Mouse (Mus musculus): ENCODE results near the gene Ager. TPM values are rescaled to one million over a fixed set of nuclear protein-coding genes. Genes with fewer than 3 reads are reported as not detected.

Ager gene
- total RNA-seq, 2 experiments from 2014 or later: 0.82 to 0.99 TPM

DNA sequence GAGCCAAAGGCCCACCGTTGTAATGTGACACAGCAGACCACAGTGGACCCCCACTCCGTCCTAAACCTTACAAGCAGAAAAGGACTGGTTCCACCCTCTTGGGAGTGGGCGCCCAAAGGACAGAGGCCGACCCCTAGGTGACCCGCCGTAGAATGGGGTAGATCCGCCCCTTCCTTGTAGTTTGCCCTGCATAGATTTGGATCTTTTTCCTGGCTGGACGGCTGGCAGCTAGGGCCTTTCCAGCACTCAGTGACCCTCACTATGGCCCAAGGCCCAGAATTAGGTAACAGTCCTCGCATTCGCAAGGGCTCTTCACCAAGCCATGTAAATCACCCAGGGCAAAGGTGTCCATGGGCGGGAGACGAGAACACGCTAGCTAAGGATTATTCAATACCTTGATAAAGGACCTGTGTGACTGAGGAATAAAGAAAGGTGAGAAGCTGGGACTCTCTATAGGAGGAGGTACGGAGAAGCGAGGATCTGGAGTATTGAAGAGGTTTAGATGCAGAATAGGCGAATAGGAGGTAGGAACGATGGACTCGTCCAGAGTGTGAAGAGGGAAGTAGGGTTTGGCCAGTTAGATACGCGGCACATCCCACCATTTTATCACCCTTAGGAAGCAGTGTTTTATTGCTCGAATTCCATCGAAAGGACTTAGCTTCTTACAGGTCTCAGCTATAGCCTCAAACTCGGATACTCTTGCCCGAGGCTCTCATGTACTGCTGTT lies 7.0 kb downstream of the Ager start:
- DNase-seq: peak; percentile 67 to 68

DNA sequence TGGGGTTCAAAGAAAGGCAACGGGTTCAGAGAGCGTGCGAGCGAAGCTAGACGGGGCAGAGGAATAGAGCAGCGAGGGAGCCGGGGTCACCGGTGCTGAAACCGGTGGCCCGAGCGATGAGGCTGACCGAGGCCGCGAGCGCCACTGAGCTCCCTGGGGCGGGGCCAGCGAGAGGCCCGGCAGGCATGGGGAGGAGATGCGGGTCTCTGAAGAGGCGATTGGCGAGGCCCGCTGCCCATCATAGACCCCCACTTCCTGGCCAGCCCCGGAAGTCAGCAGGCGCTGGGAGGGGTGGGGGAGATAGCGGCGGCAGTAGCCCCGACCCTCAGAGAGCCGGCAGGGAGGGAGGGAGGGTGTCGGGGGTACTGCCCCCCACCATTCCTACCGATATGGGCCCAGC lies 7.9 kb downstream of the Ager start:
- DNase-seq: peak; percentile 98 to 99

DNA sequence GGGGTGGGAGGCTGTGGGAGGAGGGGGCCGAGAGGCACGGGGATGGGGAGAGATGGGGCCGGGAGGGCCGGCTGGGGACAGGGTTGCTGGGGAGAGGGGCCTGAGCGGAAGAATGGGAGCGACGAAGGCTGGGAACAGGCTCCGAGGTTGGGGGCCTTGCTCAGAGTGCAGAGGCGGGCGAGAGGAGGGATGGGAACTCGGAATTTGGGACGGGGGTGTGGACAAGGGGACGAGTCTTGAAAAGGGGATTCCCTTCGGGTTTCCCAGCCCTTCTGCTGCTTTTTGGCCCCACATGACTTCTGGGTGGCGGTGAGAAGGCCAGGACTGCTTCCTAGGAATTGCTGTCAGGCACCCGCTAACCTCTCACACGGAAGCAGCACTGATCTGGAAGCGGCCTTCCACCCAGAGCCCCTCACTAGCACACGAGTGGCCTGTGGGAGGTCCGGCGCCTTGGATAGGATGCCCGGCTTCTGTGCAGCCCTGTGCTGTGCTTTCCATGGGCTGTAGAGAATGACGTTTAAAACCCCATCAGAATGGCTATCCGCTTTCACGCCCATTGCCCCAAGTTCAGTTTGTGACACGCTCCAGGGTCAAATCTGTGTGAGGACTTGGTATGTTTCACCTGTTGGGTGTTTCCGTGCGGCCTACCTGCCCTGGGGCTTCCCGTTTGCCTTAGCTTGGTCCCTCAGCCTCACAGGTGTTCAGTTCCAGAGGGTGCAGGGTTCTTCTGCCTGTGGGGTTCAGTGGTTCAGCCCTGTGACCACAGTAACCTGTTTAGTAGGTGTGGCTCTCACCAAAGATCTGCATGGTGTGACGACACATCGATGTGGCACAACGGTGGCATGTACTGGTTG lies 8.8 kb downstream of the Ager start:
- peak; percentile 29 to 38 for DNase-seq

DNA sequence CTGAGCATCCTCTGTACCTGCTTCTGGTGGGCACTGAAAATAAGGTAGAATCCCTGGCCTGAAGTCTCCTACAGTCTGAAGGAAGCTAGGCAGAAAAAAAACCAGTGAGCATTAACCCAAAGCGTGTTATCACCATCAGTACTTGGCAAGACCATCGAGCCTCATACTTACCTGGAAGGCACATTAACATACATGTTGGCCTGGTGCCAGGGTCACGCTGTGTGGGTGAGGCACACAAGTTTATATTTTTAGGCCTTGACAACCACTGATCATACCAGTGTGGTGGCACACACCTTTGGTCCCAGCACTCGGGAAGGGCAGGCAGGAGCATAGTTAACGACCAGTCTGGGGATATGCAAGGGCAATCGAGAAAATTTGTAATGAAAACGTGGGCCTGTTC lies 10.3 kb downstream of the Ager start:
- DNase-seq: no peak

DNA sequence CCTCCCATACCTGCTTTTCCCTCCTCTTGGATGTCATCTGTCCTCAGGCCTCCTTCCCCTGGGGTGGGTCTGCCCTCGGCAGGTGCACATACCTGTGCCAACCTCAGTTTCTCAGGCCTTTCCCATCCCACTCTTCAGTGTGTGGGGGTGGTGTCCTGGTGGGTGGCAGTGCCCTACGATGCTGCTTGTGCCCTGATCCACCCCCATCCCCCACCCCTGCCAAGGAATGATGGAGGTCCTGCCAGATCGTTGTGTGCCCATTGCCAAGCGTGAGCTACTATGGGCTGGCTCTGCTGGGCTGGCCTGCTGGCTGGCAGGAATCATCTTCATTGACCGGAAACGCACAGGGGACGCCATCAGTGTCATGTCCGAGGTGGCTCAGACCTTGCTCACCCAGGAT lies 13.4 kb downstream of the Ager start:
- DNase-seq: no peak

DNA sequence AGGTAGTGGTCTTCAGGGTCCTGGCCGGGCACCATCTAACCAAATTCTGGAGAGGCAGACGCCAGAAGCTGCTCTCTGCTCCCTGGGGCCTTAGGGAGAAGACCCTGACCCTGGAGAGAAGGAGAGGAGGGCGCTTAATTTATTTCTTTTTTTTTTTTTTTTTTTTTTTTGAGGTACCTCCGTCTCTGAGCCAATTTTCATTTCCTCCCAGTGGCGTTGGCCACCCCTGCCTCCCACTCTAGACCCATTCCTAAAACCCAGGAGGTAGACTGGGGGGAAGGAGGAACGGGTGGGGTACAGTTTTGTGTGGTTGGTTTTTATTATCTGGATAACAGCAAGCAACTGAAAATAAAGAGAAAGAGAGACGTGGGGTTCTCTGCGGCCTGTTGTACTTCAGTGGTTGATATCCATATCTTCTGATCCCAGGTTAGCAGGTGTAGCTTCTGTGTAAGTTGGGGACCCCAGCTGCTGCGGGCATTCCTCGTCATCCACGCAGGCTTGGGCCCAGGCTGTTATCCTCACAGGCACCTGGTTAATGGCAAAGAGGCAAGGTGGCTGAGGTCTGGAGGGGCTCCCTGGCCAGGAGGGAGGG lies 15.5 kb downstream of the Ager start:
- DNase-seq: no peak

DNA sequence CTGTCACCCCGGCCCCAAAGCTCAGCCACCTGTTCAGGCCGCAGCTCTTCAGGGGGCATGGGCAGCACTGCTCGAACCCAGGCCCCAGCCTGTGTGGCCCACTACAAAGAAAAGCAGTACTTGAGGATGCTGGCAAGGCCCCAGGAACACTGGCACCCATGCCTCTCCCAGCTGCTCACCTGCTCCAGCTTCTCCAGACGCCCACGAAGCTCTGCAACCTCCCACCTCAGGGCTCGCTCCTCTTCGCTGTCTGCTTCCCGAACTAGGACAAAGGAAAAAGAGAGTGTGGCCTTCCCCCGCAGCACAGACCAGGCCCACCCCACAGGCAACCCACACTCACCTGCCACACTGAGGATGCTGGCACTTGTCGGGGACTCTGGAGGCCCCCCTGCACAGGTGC lies 16.2 kb downstream of the Ager start:
- DNase-seq: no peak

DNA sequence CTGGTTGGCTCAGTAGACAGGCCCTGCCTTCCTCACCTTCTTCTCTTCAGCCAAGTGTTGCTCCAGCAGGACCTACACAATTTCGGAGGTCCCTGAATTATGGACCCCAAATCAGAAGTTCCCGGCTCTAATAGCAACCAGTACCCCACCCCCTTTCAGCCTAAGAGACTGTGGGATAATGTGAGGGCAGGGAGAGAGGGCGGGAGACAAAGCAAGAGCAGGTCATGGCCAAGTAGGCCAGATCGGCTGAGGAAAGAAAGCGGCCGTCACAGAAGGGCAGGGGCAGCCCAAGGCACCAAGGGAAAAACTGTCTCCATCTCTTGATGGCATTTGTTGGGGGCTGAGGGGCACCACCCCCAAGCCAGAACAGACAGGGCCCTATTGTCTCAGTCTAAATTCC lies 18.2 kb downstream of the Ager start, which contains the start of gene Egfl8:
Egfl8 (minus strand) TSS at position 101 of the 400 bp plus-strand sequence.
- no peak for DNase-seq

DNA sequence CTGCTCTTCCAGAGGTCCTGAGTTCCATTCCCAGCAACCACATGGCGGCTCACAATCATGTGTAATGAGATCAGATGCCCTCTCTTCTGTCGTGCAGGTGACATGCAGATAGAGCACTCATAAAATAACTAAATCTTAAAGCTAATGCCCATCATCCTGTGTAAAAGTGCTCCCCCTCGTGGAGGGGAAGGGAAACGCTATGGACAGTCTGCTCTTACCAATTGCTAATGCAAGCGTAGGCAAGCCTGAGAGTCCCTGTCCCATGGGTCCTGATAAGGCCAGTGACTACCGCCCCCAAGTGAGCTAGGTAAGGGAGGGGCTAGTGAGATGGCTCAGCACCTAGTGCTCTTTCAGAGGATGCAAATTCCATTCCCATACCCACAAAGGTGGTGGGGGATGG lies 21.3 kb downstream of the Ager start:
- peak; percentile 81 to 85 for DNase-seq

DNA sequence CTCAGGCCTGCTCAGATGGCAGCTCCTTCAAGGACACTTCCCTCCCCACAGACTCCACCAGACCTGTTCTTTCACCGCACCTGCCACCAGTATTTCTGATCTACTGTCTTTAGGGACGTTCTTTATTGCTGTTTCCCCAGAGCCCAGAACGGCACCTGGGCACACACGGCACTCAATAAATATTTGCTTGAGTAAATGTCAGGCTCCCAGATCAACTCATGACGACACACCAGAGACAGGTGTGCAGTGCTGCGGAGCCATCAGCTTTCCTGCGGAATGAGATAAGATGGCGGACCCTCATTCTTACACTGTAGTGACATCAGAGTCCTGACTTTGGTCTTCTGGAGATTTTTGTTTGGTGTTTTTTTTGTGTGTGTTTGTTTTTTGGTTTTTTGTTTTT lies 23.3 kb downstream of the Ager start:
- DNase-seq: no peak

DNA sequence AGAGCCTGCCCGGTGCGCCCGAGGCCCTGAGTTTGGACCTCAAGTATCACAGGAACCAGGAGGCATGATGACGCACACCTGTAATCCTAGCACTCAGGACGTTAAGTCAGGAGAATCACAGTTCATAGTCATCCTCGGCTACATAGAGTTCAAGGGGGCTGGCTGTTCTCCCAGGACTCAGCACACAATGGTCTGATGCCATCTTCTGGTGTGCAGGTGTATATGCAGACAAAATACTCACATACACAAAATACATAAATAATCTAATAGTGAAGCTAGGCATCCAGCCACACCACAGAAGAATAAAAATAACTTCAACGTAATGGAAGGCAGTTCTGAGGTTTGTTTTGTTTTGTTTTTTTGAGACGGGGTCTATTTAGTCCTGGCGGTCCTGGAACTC lies 25.5 kb downstream of the Ager start:
- DNase-seq: no peak

DNA sequence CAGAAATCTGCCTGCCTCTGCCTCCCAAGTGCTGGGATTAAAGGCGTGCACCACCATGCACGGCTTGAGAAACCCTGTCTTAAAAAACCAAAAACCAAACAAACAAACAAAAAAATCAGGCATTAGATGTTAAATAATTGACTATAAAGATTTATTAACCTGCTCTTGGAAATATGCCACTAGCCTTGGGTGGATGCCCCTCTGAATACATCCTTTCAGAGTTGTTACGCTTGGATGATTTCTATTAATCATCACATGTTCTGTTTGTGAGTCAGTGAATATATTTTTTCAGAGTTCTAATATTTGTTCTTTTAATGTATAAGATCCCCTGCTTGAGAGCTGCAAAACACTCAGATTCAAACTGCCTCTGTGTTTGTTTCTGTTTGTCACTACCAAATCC lies 27.3 kb downstream of the Ager start:
- no peak for DNase-seq

DNA sequence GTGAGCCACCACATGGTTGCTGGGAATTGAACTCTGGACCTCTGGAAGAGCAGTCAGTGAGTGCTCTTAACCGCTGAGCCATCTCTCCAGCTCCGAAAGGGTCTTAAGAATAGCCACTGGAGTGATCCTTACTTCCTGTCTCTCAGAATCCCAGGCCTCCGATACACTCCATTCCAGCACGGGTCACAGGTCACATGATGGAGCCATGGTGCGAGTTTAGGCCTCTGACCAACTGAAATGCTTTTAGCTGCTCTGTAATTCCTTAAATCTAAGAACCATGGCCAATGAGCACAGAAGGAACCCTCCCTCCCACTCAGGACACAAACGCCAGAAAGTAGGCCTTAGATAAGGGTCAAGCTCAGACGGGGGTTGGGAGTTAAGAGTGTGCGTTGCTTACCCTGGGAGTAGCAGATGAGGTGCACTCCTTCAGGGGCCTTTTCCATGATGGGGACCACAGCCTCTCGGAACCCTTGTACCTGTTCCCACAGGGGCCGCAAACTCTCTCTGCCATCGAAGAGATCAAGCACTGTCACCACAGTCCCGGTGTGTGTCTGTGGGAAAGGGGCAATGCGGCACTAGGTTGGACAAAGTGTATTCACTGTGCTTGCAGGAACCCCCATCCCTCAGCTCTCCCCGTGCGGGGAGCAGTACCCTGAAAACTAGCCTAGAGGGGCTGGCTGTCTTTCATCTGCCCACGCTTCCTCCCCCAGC lies 28.6 kb downstream of the Ager start:
- DNase-seq: no peak

DNA sequence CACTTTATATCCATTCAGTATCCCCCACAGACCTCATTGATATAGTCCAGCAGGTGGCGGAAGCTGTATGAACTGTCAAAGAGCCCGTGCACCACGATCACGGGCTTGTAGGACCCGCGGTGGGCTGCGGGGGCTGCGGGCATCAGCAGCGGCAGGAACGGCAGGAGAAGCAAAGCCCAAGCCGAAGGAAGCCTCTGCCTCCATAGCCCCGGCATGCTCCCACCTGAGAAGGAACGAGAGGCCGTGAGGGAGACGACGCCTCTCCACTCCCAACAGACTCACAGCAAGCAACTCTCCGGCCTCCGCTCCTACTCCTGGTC lies 29.1 kb downstream of the Ager start:
- DNase-seq: peak in 1 of 2 experiments; percentile 37

DNA sequence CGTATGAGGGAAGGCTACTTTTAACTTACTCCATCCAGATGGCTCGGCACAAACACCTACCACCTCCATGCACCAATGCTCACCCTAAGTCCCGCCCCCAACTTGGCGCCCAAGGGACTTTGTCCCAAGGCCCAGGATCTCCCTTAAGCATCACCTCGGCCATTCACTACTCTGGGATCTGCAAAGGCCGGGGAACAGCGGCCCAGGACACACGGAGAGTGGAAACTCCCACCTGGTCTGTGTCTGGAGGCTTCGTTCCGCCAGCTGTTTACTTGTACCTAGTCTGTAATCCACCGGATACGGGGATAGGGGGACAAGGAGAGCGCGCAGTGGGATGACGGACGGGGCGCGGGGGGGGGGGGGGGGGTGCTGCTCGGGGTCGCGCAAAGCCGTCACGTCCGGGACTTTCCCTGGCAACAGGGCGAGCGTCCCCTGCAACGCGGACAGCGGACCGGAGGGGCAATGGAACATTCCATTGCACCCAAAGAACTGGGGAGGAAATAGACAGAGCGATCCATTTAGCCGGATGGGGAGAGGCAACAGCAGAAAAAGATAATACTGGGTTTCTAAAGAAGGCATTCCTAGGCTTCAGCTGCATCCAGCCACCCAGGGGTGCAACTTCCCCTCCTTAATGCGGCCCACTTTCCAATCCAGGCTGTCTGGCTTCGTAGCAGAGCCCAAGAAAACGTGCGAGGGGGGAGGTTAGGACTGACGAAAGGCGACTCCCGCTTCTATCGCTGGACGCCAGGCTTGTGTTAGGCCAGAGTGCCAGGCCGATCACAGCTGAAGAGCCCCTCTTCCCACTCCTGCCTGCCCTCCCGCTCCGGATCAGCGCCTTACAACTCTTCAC lies 29.7 kb downstream of the Ager start:
- DNase-seq: peak; percentile 90 to 93

DNA sequence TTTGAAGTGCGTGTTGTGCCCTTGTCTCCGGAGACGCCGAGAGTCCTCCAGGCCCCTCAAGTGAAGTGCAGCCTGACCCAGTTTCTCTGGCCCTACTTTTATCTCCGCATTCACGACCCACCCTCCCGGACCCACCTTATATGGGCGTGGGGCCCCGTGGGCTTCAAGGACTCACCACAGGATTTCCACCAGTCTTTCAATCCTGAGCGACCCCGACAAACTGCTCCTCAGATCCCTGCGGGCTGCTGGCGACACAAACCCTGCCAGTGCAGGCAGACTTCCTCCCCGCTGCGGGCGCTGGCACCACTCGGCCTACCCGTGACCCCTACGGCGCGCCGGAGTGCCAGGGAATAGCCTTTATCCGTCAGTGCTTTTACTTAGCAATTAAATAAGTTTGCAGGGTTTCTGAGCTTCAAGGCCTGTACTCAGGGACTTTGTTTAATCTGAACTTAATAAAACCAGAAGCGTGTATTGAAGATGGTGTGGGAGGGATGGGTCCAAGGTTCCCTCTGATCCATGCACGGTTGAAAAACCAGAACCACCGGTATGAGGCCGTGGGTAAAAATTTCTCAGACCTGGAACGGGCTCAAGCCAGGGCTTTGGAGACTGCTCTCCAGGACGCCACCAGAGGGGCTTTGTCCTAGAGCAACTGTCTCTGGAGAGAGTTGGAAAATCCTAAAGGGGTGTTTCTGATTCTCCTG lies 30.4 kb downstream of the Ager start, which contains the start of gene Ppt2:
Ppt2 (minus strand) TSS at position 568 of the 701 bp plus-strand sequence.
- peak; percentile 78 to 82 for DNase-seq

DNA sequence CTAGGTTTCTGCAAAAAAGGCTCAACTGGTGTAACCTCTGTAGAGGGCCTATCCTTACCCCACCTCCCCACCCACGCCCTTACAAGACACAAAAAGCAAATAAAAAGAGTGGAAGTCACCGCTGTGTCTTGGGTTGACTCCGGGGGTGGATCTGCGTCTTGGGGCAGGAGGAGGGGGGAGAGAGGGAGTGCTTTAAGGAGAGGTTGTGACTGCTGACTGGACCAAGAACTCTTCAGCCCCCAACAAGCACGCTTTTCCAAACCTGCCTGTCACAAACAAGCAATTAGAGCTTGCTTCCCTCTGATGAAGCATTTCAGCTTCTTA lies 30.9 kb downstream of the Ager start:
- no peak for DNase-seq

DNA sequence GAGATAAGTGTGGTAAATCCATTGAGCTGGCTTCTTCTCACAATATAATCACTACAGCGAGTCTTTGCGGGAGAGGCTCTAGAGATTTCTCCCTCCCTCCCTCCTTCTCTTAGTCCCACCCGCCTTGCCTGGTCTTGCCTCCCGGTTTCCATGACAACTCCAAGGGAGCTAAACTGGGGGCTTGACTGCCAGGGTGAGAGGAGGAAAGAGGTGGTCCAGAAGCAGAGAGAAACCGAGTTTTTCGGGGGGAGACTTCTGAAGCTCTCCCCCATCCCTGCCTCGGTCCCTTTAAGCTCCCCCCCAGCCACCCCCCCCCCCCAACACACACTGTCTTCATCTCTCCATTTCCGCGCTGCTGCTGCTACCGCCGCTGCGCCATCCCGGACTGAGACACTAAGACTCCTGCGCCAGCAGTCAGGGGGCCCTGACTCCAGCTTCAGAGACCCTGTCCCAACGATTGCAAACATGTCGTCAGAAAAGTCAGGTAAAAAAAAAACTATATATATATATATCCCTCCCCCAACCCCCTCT lies 31.6 kb downstream of the Ager start, which contains the start of gene Prrt1:
Prrt1 (plus strand) TSS at position 313 of the 531 bp plus-strand sequence.
- no peak for DNase-seq

DNA sequence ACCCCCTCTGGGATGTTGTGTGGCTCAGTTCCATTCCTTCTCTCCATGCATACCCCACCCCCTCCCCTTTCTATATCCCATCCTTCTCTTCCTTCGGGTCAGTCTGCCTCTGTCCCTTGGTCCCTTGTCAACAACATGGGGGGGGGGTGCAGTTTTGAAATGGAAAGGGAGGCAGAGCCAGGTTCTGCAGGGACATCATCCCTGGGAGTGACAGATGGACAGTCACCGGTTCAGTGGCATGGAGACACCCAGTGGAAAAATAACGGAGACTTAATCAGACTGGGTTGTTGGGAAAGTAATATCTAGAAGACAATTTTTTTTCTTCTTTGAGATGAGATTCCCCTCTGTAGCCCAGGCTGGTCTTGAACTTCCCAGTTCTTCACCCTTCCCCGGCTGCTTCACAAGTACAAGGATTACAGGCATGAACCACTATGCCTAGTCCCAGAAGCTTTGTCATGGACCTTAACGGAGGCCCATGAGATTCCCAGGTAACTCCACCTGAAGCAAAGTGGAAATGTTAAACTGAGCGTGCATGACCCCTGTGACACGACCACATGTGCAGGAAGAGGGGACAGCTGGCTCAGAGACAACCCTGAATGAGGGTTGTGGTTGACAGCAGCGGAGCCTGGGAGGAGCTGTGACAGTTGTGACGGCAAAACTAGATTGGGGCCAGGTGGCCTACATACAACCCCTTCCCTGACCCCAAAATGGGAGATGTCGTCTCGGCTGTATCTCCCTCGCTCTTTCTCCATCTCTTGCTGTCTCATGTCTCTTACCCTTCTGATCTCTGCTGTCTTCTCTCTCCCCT lies 32.3 kb downstream of the Ager start:
- DNase-seq: no peak

Data from adrenal gland, postnatal 36 days (tissue).